Mouse (Mus musculus) limb, embryonic 10.5 days (tissue): Measurements from ENCODE around the gene Gm28048. TPM values are rescaled to one million over a fixed set of nuclear protein-coding genes. Genes with fewer than 3 reads are reported as not detected.

Source experiments
- DNase-seq: peaks from one replicate; pipeline ENCODE4 v3.0.0-alpha.2; 2017; ENCODE audit warnings: low spot score
- H3K27ac ChIP-seq: fragments of 300-500 bp; sonication (generic); 2 replicates; pipeline ENCODE4 v1.5.1; 2016; ENCODE audit warnings: mild to moderate bottlenecking
- H3K27me3 ChIP-seq: fragments of 300-500 bp; sonication (generic); 2 replicates; pipeline ENCODE4 v1.6.1; 2016; ENCODE audit warnings: low read depth, mild to moderate bottlenecking; ENCODE audit not compliant: poor library complexity, severe bottlenecking
- H3K36me3 ChIP-seq: fragments of 300-500 bp; sonication (generic); 2 replicates; pipeline ENCODE4 v1.6.1; 2016; ENCODE audit warnings: mild to moderate bottlenecking, moderate library complexity
- H3K4me1 ChIP-seq: fragments of 300-500 bp; sonication (generic); 2 replicates; pipeline ENCODE4 v1.6.1; 2016
- H3K4me3 ChIP-seq: fragments of 300-500 bp; sonication (generic); 2 replicates; pipeline ENCODE4 v1.5.1; 2016; ENCODE audit warnings: mild to moderate bottlenecking, moderate library complexity
- H3K9me3 ChIP-seq: fragments of 300-500 bp; sonication (generic); replicated peaks from 2 replicates; pipeline ENCODE4 v1.6.1; 2016; ENCODE audit warnings: mild to moderate bottlenecking
- WGBS: fragments of 180-500 bp; shearing (Covaris S2); methylation state at CpG from one replicate; pipeline ENCODE4 v1.1.7; 2016; 5-methylcytosine and 5-hydroxymethylcytosine counted together
- polyA plus RNA-seq: library from polyadenylated mRNA; unstranded; fragments of >200 nt; fragmentation: Nextera tagmentation; extraction: Ambion mirVana; gene quantifications from 2 replicates; pipeline ENCODE4 v1.2.1, GENCODE M21; 2016

Gene Gm28048
- 4.1 and 5.2 TPM in 2 replicates for polyA plus RNA-seq

- H3K9me3 ChIP-seq, result no peaks in the 10 kb centered on the region
- H3K27ac ChIP-seq, result peak within 1 kb of the TSS; percentile 93
- H3K4me3 ChIP-seq, result peak within 1 kb of the TSS; percentile 75
- 5% methylated on average over 42 of the region's 42 CpGs for WGBS
- peaks cover 21% of the 10 kb centered on the region for H3K36me3 ChIP-seq
- H3K4me1 ChIP-seq, result peaks cover 8% of the 10 kb centered on the region
- DNase-seq, result peak; percentile 96
- no peaks in the 10 kb centered on the region for H3K27me3 ChIP-seq
Measured at GRCm38 (mm10) chr11:22981984-22982757, at the start of gene Gm28048, which contains the start of gene Commd1. TSS of gene Gm28048 (minus strand) at chr11:22982090. TSS of gene Commd1 (minus strand) at chr11:22982382.

GRCm38 (mm10) chr11:23029399-23029798 is 47.5 kb upstream of the Gm28048 start:
- 89% methylated on average over 6 of the region's 6 CpGs for WGBS
- no peak for DNase-seq
- 0 out of 2 replicates have a peak, but pooled peaks cover 3% of the 10 kb centered on the region for H3K4me1 ChIP-seq
- no peaks in the 10 kb centered on the region for H3K27me3 ChIP-seq
- no peak overlapping the region for H3K27ac ChIP-seq
- no peaks in the 10 kb centered on the region for H3K36me3 ChIP-seq
- no peaks in the 10 kb centered on the region for H3K9me3 ChIP-seq
- H3K4me3 ChIP-seq, result no peak overlapping the region

GRCm38 (mm10) chr11:23028957-23029356 is 47.1 kb upstream of the Gm28048 start:
- Histone ChIP-seq H3K27me3 (no peaks in the 10 kb centered on the region), H3K4me1 (0 out of 2 replicates have a peak, but pooled peaks cover 3% of the 10 kb centered on the region), H3K27ac (no peak overlapping the region), H3K4me3 (no peak overlapping the region), H3K36me3 (no peaks in the 10 kb centered on the region), H3K9me3 (no peaks in the 10 kb centered on the region)
- WGBS, result 80% methylated on average over 3 of the region's 3 CpGs
- DNase-seq, result no peak

- H3K27me3 ChIP-seq, result no peaks in the 10 kb centered on the region
- H3K27ac ChIP-seq, result no peak overlapping the region
- H3K36me3 ChIP-seq, result no peaks in the 10 kb centered on the region
- no peaks in the 10 kb centered on the region for H3K9me3 ChIP-seq
- 91% methylated on average over 3 of the region's 3 CpGs for WGBS
- H3K4me3 ChIP-seq, result no peak overlapping the region
- peaks cover 5% of the 10 kb centered on the region; the same call in 1 of the 2 replicates for H3K4me1 ChIP-seq
- no peak for DNase-seq
Measured at GRCm38 (mm10) chr11:23024169-23024568, 42.3 kb upstream of the Gm28048 start.

- Histone ChIP-seq H3K27ac (no peak overlapping the region), H3K9me3 (no peaks in the 10 kb centered on the region), H3K27me3 (no peaks in the 10 kb centered on the region), H3K36me3 (no peaks in the 10 kb centered on the region), H3K4me3 (no peak overlapping the region), H3K4me1 (peaks cover 5% of the 10 kb centered on the region; the same call in 1 of the 2 replicates)
- DNase-seq, result no peak
- WGBS, result 96% methylated on average over 2 of the region's 2 CpGs
Measured at GRCm38 (mm10) chr11:23023155-23023554, 41.3 kb upstream of the Gm28048 start.

GRCm38 (mm10) chr11:23020841-23021240 is 39.0 kb upstream of the Gm28048 start:
- WGBS, result 96% methylated on average over 14 of the region's 14 CpGs
- Histone ChIP-seq H3K27me3 (no peaks in the 10 kb centered on the region), H3K27ac (no peak overlapping the region), H3K4me3 (no peak overlapping the region), H3K9me3 (no peaks in the 10 kb centered on the region), H3K36me3 (no peaks in the 10 kb centered on the region), H3K4me1 (peaks cover 3% of the 10 kb centered on the region; the same call in 1 of the 2 replicates)
- DNase-seq, result no peak

- 77% methylated on average over 24 of the region's 24 CpGs for WGBS
- no peaks in the 10 kb centered on the region for H3K36me3 ChIP-seq
- H3K9me3 ChIP-seq, result no peaks in the 10 kb centered on the region
- DNase-seq, result no peak
- H3K4me1 ChIP-seq, result peaks cover 3% of the 10 kb centered on the region; the same call in 1 of the 2 replicates
- no peak overlapping the region for H3K4me3 ChIP-seq
- H3K27ac ChIP-seq, result no peak overlapping the region
- no peaks in the 10 kb centered on the region for H3K27me3 ChIP-seq
Measured at GRCm38 (mm10) chr11:23020116-23020770, 38.4 kb upstream of the Gm28048 start.

- H3K4me3 ChIP-seq, result no peak overlapping the region
- peaks cover 3% of the 10 kb centered on the region; the same call in 1 of the 2 replicates for H3K4me1 ChIP-seq
- H3K27me3 ChIP-seq, result no peaks in the 10 kb centered on the region
- 89% methylated on average over 4 of the region's 4 CpGs for WGBS
- no peaks in the 10 kb centered on the region for H3K9me3 ChIP-seq
- no peaks in the 10 kb centered on the region for H3K36me3 ChIP-seq
- no peak overlapping the region for H3K27ac ChIP-seq
- DNase-seq, result no peak
Measured at GRCm38 (mm10) chr11:23017943-23018342, 36.1 kb upstream of the Gm28048 start.

GRCm38 (mm10) chr11:23014996-23015395 is 33.1 kb upstream of the Gm28048 start:
- Histone ChIP-seq H3K27ac (no peak overlapping the region), H3K4me1 (no peaks in the 10 kb centered on the region), H3K36me3 (no peaks in the 10 kb centered on the region), H3K27me3 (no peaks in the 10 kb centered on the region), H3K9me3 (no peaks in the 10 kb centered on the region), H3K4me3 (no peak overlapping the region)
- DNase-seq, result no peak
- 80% methylated on average over 6 of the region's 6 CpGs for WGBS

- 84% methylated on average over 4 of the region's 4 CpGs for WGBS
- no peaks in the 10 kb centered on the region for H3K4me1 ChIP-seq
- no peaks in the 10 kb centered on the region for H3K27me3 ChIP-seq
- no peak for DNase-seq
- H3K36me3 ChIP-seq, result no peaks in the 10 kb centered on the region
- H3K9me3 ChIP-seq, result no peaks in the 10 kb centered on the region
- no peak overlapping the region for H3K27ac ChIP-seq
- no peak overlapping the region for H3K4me3 ChIP-seq
Measured at GRCm38 (mm10) chr11:23013580-23014294, 31.8 kb upstream of the Gm28048 start.

GRCm38 (mm10) chr11:23013096-23013495 is 31.2 kb upstream of the Gm28048 start:
- Histone ChIP-seq H3K27ac (no peak overlapping the region), H3K36me3 (no peaks in the 10 kb centered on the region), H3K4me1 (0 out of 2 replicates have a peak, but pooled peaks cover 4% of the 10 kb centered on the region), H3K27me3 (no peaks in the 10 kb centered on the region), H3K4me3 (no peak overlapping the region), H3K9me3 (no peaks in the 10 kb centered on the region)
- DNase-seq, result no peak
- 85% methylated on average over 1 of the region's 1 CpGs for WGBS

GRCm38 (mm10) chr11:23008824-23009200 is 26.9 kb upstream of the Gm28048 start:
- peaks cover 20% of the 10 kb centered on the region for H3K36me3 ChIP-seq
- no peaks in the 10 kb centered on the region for H3K27me3 ChIP-seq
- no peaks in the 10 kb centered on the region for H3K9me3 ChIP-seq
- 0 out of 2 replicates have a peak, but pooled peaks cover 8% of the 10 kb centered on the region for H3K4me1 ChIP-seq
- DNase-seq, result no peak
- peak overlapping the region; percentile 71 for H3K4me3 ChIP-seq
- WGBS, result 49% methylated on average over 4 of the region's 4 CpGs
- peak overlapping the region; percentile 87 for H3K27ac ChIP-seq
